Mouse (Mus musculus): ENCODE data around the gene Dhrs1.
"Not testable (repeated sequence)": the region's sequence is repeated elsewhere in the genome, so short reads cannot be mapped to it uniquely, and the experiment has no call there.

- not testable (repeated sequence) for TF ChIP-seq GATA1 (IDR thresholded peaks at IDR 0.05; ENCODE audit: borderline replicate concordance, low read length); FLI1 (IDR thresholded peaks at IDR 0.05; ENCODE audit: low read length)
Observed at GRCm38 (mm10) chr14:55760156-55760555, 14.7 kb upstream of the Dhrs1 start.

All from megakaryocyte, embryonic 14.5 days (primary cell).